Mouse (Mus musculus): ENCODE measurements at regions not wholly inside any gene's neighbourhood (a gene's known extent, or its start where the extent isn't known, plus 50 kb on each side); places are given as distances from the start of the nearest gene placed in this dataset.
"Not testable (repeated sequence)": the region's sequence is repeated elsewhere in the genome, so short reads cannot be mapped to it uniquely, and the experiment has no call there.

DNA sequence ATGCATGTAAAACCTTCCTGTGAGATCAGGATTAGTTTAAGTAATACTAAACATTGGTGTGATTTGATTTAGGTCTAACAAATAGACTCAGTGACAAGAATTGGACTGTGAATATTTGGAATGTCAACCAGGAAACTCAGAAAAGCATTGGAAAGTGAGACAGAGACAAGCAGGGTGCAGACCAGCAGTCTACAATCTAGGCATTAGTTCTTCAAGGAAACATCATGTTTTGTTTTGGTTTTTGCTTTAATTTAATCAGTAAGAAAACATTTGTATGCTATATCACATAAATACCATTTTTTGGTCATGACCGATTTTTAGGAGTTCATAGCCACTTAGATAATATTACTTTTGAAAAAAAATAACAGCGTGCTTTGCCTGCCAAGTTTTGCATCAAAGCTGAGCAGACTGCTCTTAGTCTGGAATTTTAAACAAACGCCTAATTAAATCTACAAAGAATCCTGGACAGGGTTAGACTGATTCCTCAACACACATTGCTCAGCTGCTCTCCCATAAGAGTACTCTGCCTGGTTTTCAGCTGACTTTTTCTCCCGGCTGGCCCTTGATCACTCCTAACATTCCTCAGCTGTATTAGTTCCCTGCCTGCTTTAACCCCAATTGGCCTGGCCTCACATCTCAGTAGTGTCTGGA, 396.5 kb upstream of the Kcnh7 start:
- no peak for ATAC-seq (replicated peaks in 1 of 2; ENCODE audit: insufficient read depth in 1 of 2, low FRiP score in 2 of 2, low TSS enrichment in 1 of 2, low read depth in 1 of 2, poor library complexity in 2 of 2, severe bottlenecking in 2 of 2)

DNA sequence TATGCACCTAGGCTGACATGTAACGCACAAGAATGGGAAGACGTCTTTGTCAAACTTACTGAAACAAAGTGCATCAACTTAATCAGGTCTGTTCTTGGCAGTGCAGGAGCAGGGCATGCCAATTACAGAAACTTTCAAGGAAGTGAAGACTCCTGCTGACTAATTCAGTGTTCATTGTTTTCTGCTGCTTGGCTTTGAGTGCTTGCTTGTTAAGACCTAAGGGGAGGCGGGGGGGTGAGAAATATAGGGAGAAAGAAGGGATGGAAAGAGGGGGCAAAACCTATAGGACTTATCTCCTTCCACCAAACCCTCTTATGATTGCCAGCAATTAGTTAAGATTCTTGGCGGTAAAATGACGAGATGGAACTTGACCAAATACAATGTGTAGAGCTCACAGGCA, 391.1 kb upstream of the Kcnh7 start:
- ATAC-seq (replicated peaks in 1 of 2; ENCODE audit: insufficient read depth in 1 of 2, low FRiP score in 2 of 2, low TSS enrichment in 1 of 2, low read depth in 1 of 2, poor library complexity in 2 of 2, severe bottlenecking in 2 of 2), result no peak

DNA sequence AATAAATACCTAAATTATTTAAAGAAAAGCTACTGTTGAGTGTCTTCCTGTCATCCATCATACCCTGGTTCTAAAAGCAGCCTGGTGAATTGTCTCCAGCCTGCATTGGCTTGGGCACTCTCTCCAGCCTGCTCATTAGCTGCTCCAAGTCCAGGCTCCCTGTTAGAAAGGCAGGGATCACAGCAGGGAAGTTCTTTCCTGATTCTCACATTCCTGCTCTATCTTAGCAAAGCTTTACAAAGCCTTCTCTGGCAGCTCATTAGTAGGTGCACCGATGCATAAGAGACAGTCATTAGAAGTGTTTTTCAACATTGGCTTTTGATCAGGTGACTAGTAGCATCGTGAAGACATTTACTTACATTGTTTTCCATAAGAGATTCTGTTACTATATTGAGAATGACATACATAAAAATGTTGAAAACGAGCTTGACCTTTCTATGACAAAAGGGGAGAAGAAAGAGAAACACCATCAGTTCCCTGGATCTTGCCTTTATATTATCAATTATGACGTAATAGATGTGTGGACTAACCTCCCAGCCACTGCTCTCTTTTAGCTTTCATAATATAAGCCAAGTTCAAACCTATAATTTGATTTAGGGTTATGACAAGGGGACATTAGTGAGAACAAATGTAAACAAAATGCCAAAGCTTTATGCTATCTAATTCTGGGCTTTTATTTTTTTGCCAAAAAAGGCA, 390.1 kb upstream of the Kcnh7 start:
- no peak for ATAC-seq (replicated peaks in 1 of 2; ENCODE audit: insufficient read depth in 1 of 2, low FRiP score in 2 of 2, low TSS enrichment in 1 of 2, low read depth in 1 of 2, poor library complexity in 2 of 2, severe bottlenecking in 2 of 2)

DNA sequence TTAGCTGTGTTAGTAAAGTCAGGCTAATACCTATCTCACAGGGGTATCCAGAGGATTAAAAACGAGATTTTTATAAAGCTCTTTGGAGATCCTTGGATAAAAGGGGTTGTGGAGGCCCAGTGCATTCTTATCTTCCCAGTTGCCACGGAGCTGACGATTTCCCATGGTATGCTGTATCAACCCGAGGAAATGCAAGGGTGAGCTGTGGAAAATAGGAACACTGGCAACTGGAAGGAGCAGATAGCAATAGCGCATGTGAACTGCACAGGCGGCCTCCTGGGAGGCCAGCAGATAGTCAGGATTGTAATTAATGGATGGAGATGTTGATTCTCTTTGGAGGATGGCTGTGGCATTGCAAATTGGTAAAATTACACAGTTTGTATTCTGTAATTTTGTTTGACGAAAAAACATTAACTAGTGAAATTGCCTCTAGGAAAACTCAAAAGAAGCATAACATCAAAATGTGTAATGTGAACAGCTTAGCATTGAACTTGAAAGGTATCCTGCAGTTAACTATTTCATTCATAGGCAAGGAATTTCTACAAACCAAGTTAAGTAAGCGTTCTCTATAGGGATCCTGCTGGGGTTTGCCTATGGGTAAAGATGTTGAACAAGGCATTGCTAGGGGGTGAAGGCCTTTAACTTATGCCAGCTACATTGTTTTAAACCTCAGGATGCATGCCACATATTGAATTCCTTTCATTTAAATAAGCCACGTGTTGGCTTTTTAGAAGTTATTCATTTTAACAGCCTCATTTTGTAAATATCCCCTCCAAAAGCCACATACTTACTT, 389.1 kb upstream of the Kcnh7 start:
- ATAC-seq (replicated peaks in 1 of 2; ENCODE audit: insufficient read depth in 1 of 2, low FRiP score in 2 of 2, low TSS enrichment in 1 of 2, low read depth in 1 of 2, poor library complexity in 2 of 2, severe bottlenecking in 2 of 2), result no peak

GRCm38 (mm10) chr2:63556858-63557419, 372.9 kb upstream of the Kcnh7 start:
- ATAC-seq (replicated peaks in 1 of 2; ENCODE audit: insufficient read depth in 1 of 2, low FRiP score in 2 of 2, low TSS enrichment in 1 of 2, low read depth in 1 of 2, poor library complexity in 2 of 2, severe bottlenecking in 2 of 2), result no peak

GRCm38 (mm10) chr2:63541836-63542235, 357.7 kb upstream of the Kcnh7 start:
- ATAC-seq (replicated peaks in 1 of 2; ENCODE audit: insufficient read depth in 1 of 2, low FRiP score in 2 of 2, low TSS enrichment in 1 of 2, low read depth in 1 of 2, poor library complexity in 2 of 2, severe bottlenecking in 2 of 2), result not testable (repeated sequence)

GRCm38 (mm10) chr2:63518534-63518933, 334.4 kb upstream of the Kcnh7 start:
- no peak for ATAC-seq (replicated peaks in 1 of 2; ENCODE audit: insufficient read depth in 1 of 2, low FRiP score in 2 of 2, low TSS enrichment in 1 of 2, low read depth in 1 of 2, poor library complexity in 2 of 2, severe bottlenecking in 2 of 2)

DNA sequence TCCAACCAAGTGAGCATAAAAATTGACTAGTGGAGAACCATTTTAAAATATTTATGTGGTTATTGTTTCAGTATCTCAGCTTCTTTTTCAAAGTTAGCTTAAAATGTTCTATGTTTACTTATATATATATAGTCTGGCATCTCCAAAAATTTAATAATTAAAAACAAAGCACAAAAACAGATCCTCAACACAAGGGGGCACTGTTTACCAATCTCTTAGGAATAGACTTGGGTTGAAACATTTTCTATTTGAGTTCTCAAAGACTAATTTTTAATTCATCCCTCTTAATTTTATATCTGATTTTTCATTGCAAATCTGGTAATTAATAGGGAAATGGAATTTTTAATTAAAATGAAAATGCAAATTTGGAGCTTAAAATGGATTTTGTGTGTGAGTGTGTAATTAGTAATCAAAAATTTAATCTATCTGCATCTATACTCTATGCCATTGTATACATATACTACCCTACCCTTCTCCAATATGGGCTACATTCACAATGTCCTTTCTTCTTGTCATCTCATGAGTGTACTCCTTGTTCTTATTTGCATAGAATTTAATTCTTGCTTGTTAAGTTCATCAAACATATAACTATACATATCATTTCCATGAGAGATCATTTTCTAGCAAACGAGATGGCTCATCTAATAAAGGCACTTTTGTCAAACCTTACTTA, 329.6 kb upstream of the Kcnh7 start:
- 0 out of 4 replicates have a peak, but pooled peaks of 1 of the 2 experiments have one; percentile 37 for ATAC-seq (replicated peaks in 1 of 2; ENCODE audit: insufficient read depth in 1 of 2, low FRiP score in 2 of 2, low TSS enrichment in 1 of 2, low read depth in 1 of 2, poor library complexity in 2 of 2, severe bottlenecking in 2 of 2)

DNA sequence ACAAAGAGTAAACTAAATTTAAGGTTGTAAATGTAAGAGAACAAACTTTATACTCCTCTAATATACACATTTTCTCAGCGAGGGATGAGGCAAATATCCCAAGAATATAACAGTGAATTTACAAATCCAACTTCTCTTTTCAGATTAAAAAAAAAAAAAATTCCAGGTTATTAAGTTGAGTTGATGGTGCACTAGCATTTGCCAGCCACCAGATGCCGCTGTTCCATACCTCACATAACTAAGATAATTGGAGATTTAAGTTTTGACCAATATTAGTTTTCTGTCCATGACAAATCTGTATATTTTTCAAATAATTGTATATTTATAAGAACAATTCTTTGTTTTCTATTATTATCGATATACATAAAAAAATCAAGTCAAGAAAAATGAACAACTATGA, 319.9 kb upstream of the Kcnh7 start:
- ATAC-seq (replicated peaks in 1 of 2; ENCODE audit: insufficient read depth in 1 of 2, low FRiP score in 2 of 2, low TSS enrichment in 1 of 2, low read depth in 1 of 2, poor library complexity in 2 of 2, severe bottlenecking in 2 of 2), result peak; percentile 42; a peak in 1 of 4 replicates

DNA sequence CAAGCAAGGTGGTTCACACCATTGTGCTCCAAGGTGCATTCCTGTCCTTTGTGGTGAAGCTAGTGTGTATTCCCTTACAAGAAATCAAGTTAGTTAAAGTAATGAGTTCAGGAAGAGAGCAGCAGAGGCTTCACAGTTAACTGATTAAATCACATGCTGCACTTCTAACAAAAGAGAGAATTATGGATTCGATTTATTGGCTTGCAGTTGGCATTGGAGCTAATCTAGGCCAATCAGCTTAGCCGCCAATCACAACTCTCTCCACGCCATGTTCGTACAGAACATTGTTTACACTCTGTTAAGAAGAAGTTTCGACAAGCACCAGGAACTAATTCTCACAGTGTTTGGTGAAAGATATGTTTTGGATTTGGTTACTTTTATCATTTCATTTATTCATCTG, 292.3 kb upstream of the Kcnh7 start:
- no peak for ATAC-seq (replicated peaks in 1 of 2; ENCODE audit: insufficient read depth in 1 of 2, low FRiP score in 2 of 2, low TSS enrichment in 1 of 2, low read depth in 1 of 2, poor library complexity in 2 of 2, severe bottlenecking in 2 of 2)

DNA sequence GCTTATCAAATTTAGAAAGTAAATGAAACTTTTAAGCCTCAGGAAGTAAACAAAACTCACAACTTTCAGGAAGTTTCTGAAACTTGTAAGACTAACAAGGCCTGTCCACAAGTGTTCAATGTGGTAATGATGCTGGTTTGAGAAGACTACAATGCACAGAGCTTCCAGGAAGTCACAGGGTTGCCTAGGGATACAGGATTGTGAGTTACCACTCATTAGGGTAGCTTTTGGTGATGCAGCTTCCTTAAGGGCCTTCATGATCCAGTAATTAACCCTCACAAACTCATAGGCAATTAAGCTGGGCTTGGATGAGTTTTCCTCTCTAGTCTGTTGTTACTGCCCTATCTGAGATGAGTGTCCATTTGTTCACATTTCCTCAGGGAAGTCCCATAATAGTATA, 291.2 kb upstream of the Kcnh7 start:
- no peak for ATAC-seq (replicated peaks in 1 of 2; ENCODE audit: insufficient read depth in 1 of 2, low FRiP score in 2 of 2, low TSS enrichment in 1 of 2, low read depth in 1 of 2, poor library complexity in 2 of 2, severe bottlenecking in 2 of 2)

DNA sequence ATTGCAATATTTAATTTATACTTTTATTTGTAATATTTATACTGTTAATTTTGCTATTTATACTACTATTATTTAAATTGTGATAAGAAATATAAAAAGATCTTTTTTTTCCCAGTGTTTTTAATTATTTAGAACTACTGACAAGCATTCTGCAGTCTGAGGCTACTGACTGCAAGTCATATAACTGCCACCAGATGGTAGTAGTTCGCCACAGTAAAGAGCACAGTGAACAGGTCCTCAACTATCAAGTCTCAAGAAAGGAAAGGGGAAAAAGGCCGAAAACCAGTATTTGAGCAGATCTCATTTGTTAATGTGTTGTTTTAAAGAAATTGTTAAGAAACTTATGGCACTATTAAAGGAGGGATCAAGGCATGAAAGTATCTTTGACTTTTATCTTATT, 289.6 kb upstream of the Kcnh7 start:
- peak; percentile 77 to 91; a peak in 3 of 4 replicates for ATAC-seq (replicated peaks in 1 of 2; ENCODE audit: insufficient read depth in 1 of 2, low FRiP score in 2 of 2, low TSS enrichment in 1 of 2, low read depth in 1 of 2, poor library complexity in 2 of 2, severe bottlenecking in 2 of 2)

DNA sequence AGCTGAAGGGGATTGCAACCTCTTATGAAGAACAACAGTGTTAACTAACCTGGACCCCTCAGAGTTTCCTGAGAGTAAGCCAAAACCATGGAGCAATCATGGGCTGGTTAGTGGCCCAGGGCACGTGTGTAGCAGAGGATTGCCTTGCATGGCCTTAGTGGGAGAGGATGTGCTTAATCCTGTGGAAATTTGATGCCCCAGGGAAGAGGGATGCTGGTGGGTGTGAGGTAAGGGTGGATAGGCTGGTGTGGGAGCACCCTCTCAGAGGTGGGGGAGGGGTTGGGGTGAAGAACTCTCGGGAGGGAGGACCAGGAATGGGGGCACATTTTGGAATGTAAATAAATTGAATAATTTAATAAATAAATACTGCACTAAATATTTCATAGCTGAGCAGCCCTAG, 288.2 kb upstream of the Kcnh7 start:
- no peak for ATAC-seq (replicated peaks in 1 of 2; ENCODE audit: insufficient read depth in 1 of 2, low FRiP score in 2 of 2, low TSS enrichment in 1 of 2, low read depth in 1 of 2, poor library complexity in 2 of 2, severe bottlenecking in 2 of 2)

DNA sequence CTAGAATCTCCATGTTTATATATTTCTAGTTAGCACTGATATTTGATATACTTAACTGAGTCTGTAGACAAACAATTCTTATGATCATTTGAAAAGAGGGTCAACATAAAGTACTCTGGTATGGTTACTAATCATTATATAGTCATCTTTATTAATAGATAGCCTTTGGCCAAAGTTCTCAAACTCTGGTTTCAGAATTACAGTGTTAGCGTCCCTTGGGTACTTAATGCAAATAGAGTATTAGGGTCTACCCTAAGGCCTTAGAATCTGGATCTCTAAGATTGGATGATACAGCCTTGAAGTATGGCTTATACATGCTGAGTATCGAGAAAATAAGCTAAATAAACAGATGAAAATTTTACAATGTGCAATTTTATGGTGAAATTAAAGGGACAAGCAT, 275.0 kb upstream of the Kcnh7 start:
- ATAC-seq (replicated peaks in 1 of 2; ENCODE audit: insufficient read depth in 1 of 2, low FRiP score in 2 of 2, low TSS enrichment in 1 of 2, low read depth in 1 of 2, poor library complexity in 2 of 2, severe bottlenecking in 2 of 2), result no peak

DNA sequence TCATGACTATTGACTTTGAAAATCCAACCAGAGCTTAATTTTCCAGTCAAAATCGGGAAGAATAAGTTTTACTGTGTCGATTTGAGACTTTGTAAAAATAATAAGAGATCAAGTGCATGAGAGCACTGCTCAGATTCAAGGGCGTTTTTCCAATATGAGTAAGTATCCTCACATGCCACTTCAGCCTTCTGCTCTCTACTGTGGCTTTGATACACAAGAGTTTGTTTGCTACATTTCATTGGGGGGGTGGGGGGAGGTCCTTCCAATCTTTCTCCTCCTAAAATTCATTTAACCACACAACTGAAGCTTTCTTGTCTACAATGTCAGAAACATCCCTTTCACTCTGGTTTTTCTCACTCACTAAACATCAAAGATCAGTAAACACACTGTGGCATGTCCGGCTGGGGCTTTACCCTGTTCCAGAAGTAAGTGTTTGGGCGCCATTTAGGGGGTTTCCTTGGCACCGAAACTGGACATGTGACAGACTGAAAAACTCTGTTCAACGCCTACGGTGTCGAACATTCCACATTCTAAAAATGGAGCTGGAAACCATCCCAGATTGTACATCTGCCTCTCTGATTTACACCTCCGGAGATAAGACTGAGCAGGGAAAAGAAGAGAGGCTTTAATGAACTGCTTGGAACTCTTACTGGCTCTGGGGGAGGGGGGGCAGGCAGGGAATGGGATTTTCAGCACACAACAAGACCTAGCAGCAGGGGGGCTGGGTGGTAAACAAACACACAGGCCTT, 270.4 kb upstream of the Kcnh7 start:
- no peak for ATAC-seq (replicated peaks in 1 of 2; ENCODE audit: insufficient read depth in 1 of 2, low FRiP score in 2 of 2, low TSS enrichment in 1 of 2, low read depth in 1 of 2, poor library complexity in 2 of 2, severe bottlenecking in 2 of 2)

DNA sequence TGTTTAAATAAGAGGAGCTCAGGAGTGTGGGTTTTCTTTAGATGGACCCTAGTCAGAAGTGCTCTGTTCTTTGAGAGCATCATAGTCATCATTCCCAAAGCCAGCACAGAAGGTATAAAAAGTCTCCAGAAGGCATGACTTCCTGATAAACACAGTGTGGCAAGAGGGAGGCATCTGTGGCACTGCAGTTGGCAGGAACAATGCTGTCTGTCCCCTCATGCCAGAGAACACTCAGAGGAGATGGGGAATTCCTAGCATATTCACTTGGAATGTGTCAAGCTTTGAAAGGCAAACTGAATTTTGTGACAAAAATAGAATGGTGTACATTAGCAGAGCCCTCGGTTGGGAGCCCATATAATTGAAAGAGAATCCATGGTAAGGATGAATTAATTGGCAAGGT, 268.8 kb upstream of the Kcnh7 start:
- no peak for ATAC-seq (replicated peaks in 1 of 2; ENCODE audit: insufficient read depth in 1 of 2, low FRiP score in 2 of 2, low TSS enrichment in 1 of 2, low read depth in 1 of 2, poor library complexity in 2 of 2, severe bottlenecking in 2 of 2)

GRCm38 (mm10) chr2:63452164-63452563, 268.1 kb upstream of the Kcnh7 start:
- no peak for ATAC-seq (replicated peaks in 1 of 2; ENCODE audit: insufficient read depth in 1 of 2, low FRiP score in 2 of 2, low TSS enrichment in 1 of 2, low read depth in 1 of 2, poor library complexity in 2 of 2, severe bottlenecking in 2 of 2)
